Mouse (Mus musculus): ENCODE data around the gene Plcg2.

DNA sequence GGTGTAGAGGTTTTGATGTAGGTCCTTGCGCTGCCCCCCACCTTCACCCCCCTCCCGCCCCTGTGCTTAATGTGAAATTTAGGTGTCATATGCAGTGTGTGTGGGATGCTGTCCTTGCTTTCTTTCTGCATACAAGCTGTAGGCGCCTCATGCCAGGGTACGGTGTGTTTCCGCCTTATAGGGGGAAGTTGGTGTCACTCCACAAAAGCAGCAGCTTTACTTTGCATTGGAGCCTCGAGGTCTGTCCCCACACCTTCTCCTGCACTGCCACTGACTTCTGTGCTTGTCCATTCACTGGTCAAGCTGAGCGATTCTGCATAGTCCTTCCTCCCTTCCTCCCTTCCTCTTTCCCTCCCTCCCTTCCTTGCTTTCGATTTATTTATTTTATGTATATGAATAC, 9.6 kb downstream of the Plcg2 start:
- no peak for TF ChIP-seq CTCF (IDR thresholded peaks at IDR 0.05; ENCODE audit: borderline replicate concordance, insufficient read depth, low read length)
- TF ChIP-seq POLR2A (IDR thresholded peaks at IDR 0.05; ENCODE audit: low read depth, low read length): no peak
